Mouse (Mus musculus): ENCODE data around the gene Evi2. TPM values are rescaled to one million over a fixed set of nuclear protein-coding genes. Genes with fewer than 3 reads are reported as not detected.
A peak's percentile ranks its signal among the peaks of the same experiment; 100 is the strongest.

Evi2 gene
- total and polyA plus RNA-seq, 3 experiments: 1.2 to 6.2 (median 2.8) TPM

DNA sequence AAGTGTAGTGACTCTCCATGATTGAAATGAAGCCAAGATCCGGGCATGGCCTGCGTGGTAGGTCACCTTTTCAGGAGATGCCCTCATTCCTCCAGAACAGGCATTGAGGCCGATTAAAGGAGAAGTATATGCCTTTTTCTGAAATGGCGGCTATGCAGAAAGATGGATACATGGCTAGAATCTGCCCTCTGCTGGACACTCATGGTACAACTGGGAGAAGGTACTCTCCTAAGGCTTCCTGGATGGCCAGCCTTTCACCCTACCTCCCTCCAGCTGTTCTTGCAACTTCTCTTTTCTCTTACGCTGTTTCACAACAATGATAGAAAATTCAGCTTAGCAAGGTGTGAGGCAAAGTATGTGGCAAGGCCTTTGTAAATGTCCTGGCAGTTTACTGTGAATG lies 47.4 kb upstream of the Evi2 start:
- H3K79me2 ChIP-seq (replicated peaks; ENCODE audit: control insufficient read depth, extremely low read depth, insufficient read depth, poor library complexity, severe bottlenecking): no peaks in the 10 kb centered on the region
- peaks cover 16 to 55% of the 10 kb centered on the region in 2 experiments for H3K4me1 ChIP-seq (ENCODE audit: control insufficient read depth in 1 of 2, insufficient read depth in 2 of 2)
- in situ Hi-C loops (cut with MboI; ENCODE audit: low pct_ligation_motif_present, low pct_unique_long_range_greater_than_20kb, low sequenced_read_pairs): no loop called here
- no peak overlapping the region for H3K4me2 ChIP-seq (ENCODE audit: insufficient read depth, low read depth, poor library complexity, severe bottlenecking)
- no peak overlapping the region for H3K27ac ChIP-seq (ENCODE audit: insufficient read depth, low read depth)
- H3K36me3 ChIP-seq (replicated peaks in 1 of 2; ENCODE audit: control insufficient read depth in 1 of 2, insufficient read depth in 1 of 2, low read length in 1 of 2): peaks cover 15 to 48% of the 10 kb centered on the region in 2 experiments
- dilution Hi-C loops (cut with MboI; ENCODE audit: extremely low pct_ligation_motif_present, extremely low pct_unique_long_range_greater_than_20kb, low sequenced_read_pairs): no loop called here
- no peak overlapping the region; the same call in 1 of the 2 replicates for H3K9ac ChIP-seq (ENCODE audit: insufficient read depth, low read depth)
- H3K4me3 ChIP-seq (replicated peaks in 1 of 3; ENCODE audit: low read depth in 2 of 3, low read length in 2 of 3, poor library complexity in 1 of 3): no peak overlapping the region
- no peaks in the 10 kb centered on the region for H3K9me3 ChIP-seq (replicated peaks; ENCODE audit: low read length)
- no peak for TF ChIP-seq RCOR1 (conservative IDR thresholded peaks at IDR 0.05; ENCODE audit: low read depth, low read length)
- peak; percentile 44; the same call in 1 of the 2 replicates for TF ChIP-seq JUND (conservative IDR thresholded peaks at IDR 0.05; ENCODE audit: low read depth, low read length)
- TF ChIP-seq CTCF (conservative IDR thresholded peaks at IDR 0.05 in 1 of 2, IDR thresholded peaks at IDR 0.05 in 1 of 2; ENCODE audit: low read depth in 2 of 2, low read length in 2 of 2): peak; percentile 97
- TF ChIP-seq USF2 (conservative IDR thresholded peaks at IDR 0.05; ENCODE audit: low read depth, low read length): no peak
- 0 out of 2 replicates have a peak, but pooled peaks have one; percentile 29 for TF ChIP-seq TBP (conservative IDR thresholded peaks at IDR 0.05; ENCODE audit: low read depth, low read length)
- TF ChIP-seq NRF1 (IDR thresholded peaks at IDR 0.05; ENCODE audit: low read depth, low read length): peak; percentile 47; the same call in 1 of the 2 replicates
- peak; percentile 63; the same call in 1 of the 2 replicates for TF ChIP-seq IRF4 (IDR thresholded peaks at IDR 0.05; ENCODE audit: low read depth, low read length)
- peak; percentile 47; the same call in 1 of the 2 replicates for TF ChIP-seq TCF12 (IDR thresholded peaks at IDR 0.05; ENCODE audit: low read depth, low read length)
- 0 out of 2 replicates have a peak, but pooled peaks have one; percentile 17 for TF ChIP-seq MEF2A (IDR thresholded peaks at IDR 0.05; ENCODE audit: borderline replicate concordance, low read depth, low read length)
- TF ChIP-seq KAT2A (IDR thresholded peaks at IDR 0.05; ENCODE audit: insufficient replicate concordance, low read length): no peak
- peak; percentile 98 for TF ChIP-seq SMC3 (IDR thresholded peaks at IDR 0.05; ENCODE audit: low read depth, low read length)
- peak; percentile 96 for TF ChIP-seq ZC3H11A (IDR thresholded peaks at IDR 0.05; ENCODE audit: low read depth, low read length)
- peak; percentile 71 for TF ChIP-seq MYC (IDR thresholded peaks at IDR 0.05; ENCODE audit: low read depth, low read length)
- peak; percentile 93 for DNase-seq (ENCODE audit: extremely low read depth)
- H3K27me3 ChIP-seq (replicated peaks): no peaks in the 10 kb centered on the region

GRCm38 (mm10) chr11:79575383-79576073 lies 45.1 kb upstream of the Evi2 start:
- in situ Hi-C loops (cut with MboI; ENCODE audit: low pct_ligation_motif_present, low pct_unique_long_range_greater_than_20kb, low sequenced_read_pairs): no loop called here

More at GRCm38 (mm10) chr11:79575383-79576073, 45.1 kb upstream of the Evi2 start:
- peaks cover 16 to 72% of the 10 kb centered on the region in 2 experiments for H3K4me1 ChIP-seq (ENCODE audit: control insufficient read depth in 1 of 2, insufficient read depth in 2 of 2)
- H3K9me3 ChIP-seq (replicated peaks; ENCODE audit: low read length): no peaks in the 10 kb centered on the region
- no peaks in the 10 kb centered on the region for H3K27me3 ChIP-seq (replicated peaks)
- H3K36me3 ChIP-seq (replicated peaks in 1 of 2; ENCODE audit: control insufficient read depth in 1 of 2, insufficient read depth in 1 of 2, low read length in 1 of 2): peaks cover 22 to 61% of the 10 kb centered on the region in 2 experiments
- H3K27ac ChIP-seq (ENCODE audit: insufficient read depth, low read depth): no peak overlapping the region
- H3K4me3 ChIP-seq (replicated peaks in 1 of 3; ENCODE audit: low read depth in 2 of 3, low read length in 2 of 3, poor library complexity in 1 of 3): no peak overlapping the region
- dilution Hi-C loops (cut with MboI; ENCODE audit: extremely low pct_ligation_motif_present, extremely low pct_unique_long_range_greater_than_20kb, low sequenced_read_pairs): no loop called here
- no peak overlapping the region for H3K4me2 ChIP-seq (ENCODE audit: insufficient read depth, low read depth, poor library complexity, severe bottlenecking)
- H3K9ac ChIP-seq (ENCODE audit: insufficient read depth, low read depth): no peak overlapping the region
- no peak for DNase-seq (ENCODE audit: extremely low read depth)
- H3K79me2 ChIP-seq (replicated peaks; ENCODE audit: control insufficient read depth, extremely low read depth, insufficient read depth, poor library complexity, severe bottlenecking): no peaks in the 10 kb centered on the region; the same call in 1 of the 2 replicates
- TF ChIP-seq MAFK (IDR thresholded peaks at IDR 0.05; ENCODE audit: insufficient replicate concordance, low read length): no peak
- TF ChIP-seq BHLHE40 (IDR thresholded peaks at IDR 0.05; ENCODE audit: low read depth, low read length): no peak
- no peak for TF ChIP-seq TBP (conservative IDR thresholded peaks at IDR 0.05; ENCODE audit: low read depth, low read length)
- no peak for TF ChIP-seq MYC (IDR thresholded peaks at IDR 0.05; ENCODE audit: low read depth, low read length)

Data from CH12.LX (cell line).